Comparison of ENCODE assay signal across 8 mouse cellular contexts in genomic region chr8:94976651-94977417, GRCm38 (mm10). TPM values are rescaled to one million over a fixed set of nuclear protein-coding genes. Genes with fewer than 3 reads are reported as not detected.
DNase-seq lines count a peak whose midpoint lies in the region; ATAC-seq and TF ChIP-seq lines count a peak whose summit lies in the region.

No protein-coding gene starts in this region.

- no peaks in the 10 kb centered on the region for H3K36me3 ChIP-seq in liver, adult 2 months (ENCODE audit: control insufficient read depth, insufficient read depth, low read length)
- no peaks in the 10 kb centered on the region for H3K36me3 ChIP-seq in limb, embryonic 13.5 days
- no peaks in the 10 kb centered on the region for H3K36me3 ChIP-seq in midbrain, embryonic 15.5 days (replicated peaks)

- H3K4me2 ChIP-seq in limb, embryonic 13.5 days (replicated peaks) = peak overlapping the region; percentile 61
- peak overlapping the region; percentile 23 for H3K4me2 ChIP-seq in midbrain, embryonic 15.5 days

- no peak for TF ChIP-seq CTCF in liver, adult 2 months (IDR thresholded peaks at IDR 0.05; ENCODE audit: low read depth, low read length)

- H3K4me3 ChIP-seq in liver, adult 2 months (ENCODE audit: insufficient read depth, low read depth, low read length) = peak overlapping the region; percentile 46
- H3K4me3 ChIP-seq in limb, embryonic 13.5 days = peak overlapping the region; percentile 30
- H3K4me3 ChIP-seq in midbrain, embryonic 15.5 days = peak overlapping the region; percentile 2; the same call in 1 of the 2 replicates

- H3K9me3 ChIP-seq in limb, embryonic 13.5 days = no peaks in the 10 kb centered on the region
- H3K9me3 ChIP-seq in midbrain, embryonic 15.5 days = no peaks in the 10 kb centered on the region

- no peaks in the 10 kb centered on the region for H3K27me3 ChIP-seq in liver, adult 2 months (ENCODE audit: control insufficient read depth, insufficient read depth, low read length)
- peaks cover 25% of the 10 kb centered on the region for H3K27me3 ChIP-seq in limb, embryonic 13.5 days
- no peaks in the 10 kb centered on the region for H3K27me3 ChIP-seq in midbrain, embryonic 15.5 days (replicated peaks)

- 0 out of 2 replicates have a peak, but pooled peaks have one; percentile 9 for TF ChIP-seq POLR2A in liver, adult 2 months (IDR thresholded peaks at IDR 0.05; ENCODE audit: extremely low read depth, insufficient read depth, low read length)

- 14% methylated on average over 17 of the region's 17 CpGs for WGBS in liver, adult 2 months
- WGBS in limb, embryonic 13.5 days = 14% methylated on average over 17 of the region's 17 CpGs
- WGBS in midbrain, embryonic 15.5 days = 24% methylated on average over 17 of the region's 17 CpGs

- ATAC-seq in hematopoietic stem cell, adult 5-6 weeks (replicated peaks in 1 of 2; ENCODE audit: insufficient read depth in 1 of 2, low FRiP score in 2 of 2, low TSS enrichment in 1 of 2, low read depth in 1 of 2, poor library complexity in 2 of 2, severe bottlenecking in 2 of 2) = peak; percentile 39 to 42
- ATAC-seq in limb, embryonic 13.5 days (ENCODE audit: low FRiP score, low read depth) = peak; percentile 29; the same call in 1 of the 2 replicates
- ATAC-seq in midbrain, embryonic 15.5 days (replicated peaks) = 0 out of 2 replicates have a peak, but pooled peaks have one; percentile 19

- H3K79me2 ChIP-seq in liver, adult 2 months (ENCODE audit: control insufficient read depth, insufficient read depth, low read length) = no peaks in the 10 kb centered on the region

- H3K9ac ChIP-seq in liver, adult 2 months (ENCODE audit: low read depth, low read length) = no peak overlapping the region; the same call in 1 of the 2 replicates
- peak overlapping the region; percentile 59 for H3K9ac ChIP-seq in limb, embryonic 13.5 days
- H3K9ac ChIP-seq in midbrain, embryonic 15.5 days = no peak overlapping the region

- peak; percentile 26 for DNase-seq in liver, adult 2 months (ENCODE audit: extremely low read depth, low read depth, low spot score)
- no peak for DNase-seq in liver
- no peak for DNase-seq in testis, postnatal 14 days (ENCODE audit: low spot score)
- DNase-seq in retina, postnatal 1 day = no peak
- no peak for DNase-seq in left cerebral cortex, adult 18-20 months (ENCODE audit: low spot score in 2 of 2)

- no peak overlapping the region for H3K27ac ChIP-seq in liver, adult 2 months (replicated peaks; ENCODE audit: insufficient read depth, low read depth, low read length)
- H3K27ac ChIP-seq in limb, embryonic 13.5 days = no peak overlapping the region
- H3K27ac ChIP-seq in midbrain, embryonic 15.5 days = no peak overlapping the region

- H3K4me1 ChIP-seq in liver, adult 2 months (ENCODE audit: control insufficient read depth, insufficient read depth, low read length) = peaks cover 4% of the 10 kb centered on the region; the same call in 1 of the 2 replicates
- H3K4me1 ChIP-seq in limb, embryonic 13.5 days = peaks cover 20% of the 10 kb centered on the region
- peaks cover 28% of the 10 kb centered on the region for H3K4me1 ChIP-seq in midbrain, embryonic 15.5 days

RNA-seq across cellular contexts. Expression of gene Adgrg1, which starts 2.3 kb away (rescaled TPM):
- total RNA-seq in liver, adult 2 months (2014; rRNA removed) = 0.55 and 2.3 TPM in 2 replicates
- polyA plus RNA-seq in liver, adult 2 months (2012; rRNA removed) = 3.0 and 4.2 TPM in 2 replicates
- total RNA-seq in hematopoietic stem cell, adult 5-6 weeks (2017) = 565 and 601 TPM in 2 replicates
- polyA plus RNA-seq in limb, embryonic 13.5 days (2015; fragmentation: Nextera tagmentation; extraction: Ambion mirVana) = 7.9 and 8.7 TPM in 2 replicates
- 147 and 156 TPM in 2 replicates for polyA plus RNA-seq in midbrain, embryonic 15.5 days (2015; fragmentation: Nextera tagmentation; extraction: Ambion mirVana)
- total RNA-seq in left cerebral cortex, adult 18-20 months (2021) = 10 to 100 TPM; 81.2 to 81.3 TPM

RNA-seq across cellular contexts. Expression of gene Adgrg3, which starts 40.7 kb away (rescaled TPM):
- 3.0 and 5.0 TPM in 2 replicates for total RNA-seq in liver, adult 2 months (2014; rRNA removed)
- 4.4 and 8.5 TPM in 2 replicates for polyA plus RNA-seq in liver, adult 2 months (2012; rRNA removed)
- total RNA-seq in hematopoietic stem cell, adult 5-6 weeks (2017) = 114 and 161 TPM in 2 replicates
- 3.0 and 3.3 TPM in 2 replicates for polyA plus RNA-seq in limb, embryonic 13.5 days (2015; fragmentation: Nextera tagmentation; extraction: Ambion mirVana)
- polyA plus RNA-seq in midbrain, embryonic 15.5 days (2015; fragmentation: Nextera tagmentation; extraction: Ambion mirVana) = 0.88 and 1.3 TPM in 2 replicates
- total RNA-seq in left cerebral cortex, adult 18-20 months (2021) = under 1 TPM; 0.30 to 0.87 TPM

RNA-seq across cellular contexts. Expression of gene Adgrg5, which starts 53.3 kb away (rescaled TPM):
- 0.18 and 0.27 TPM in 2 replicates for total RNA-seq in liver, adult 2 months (2014; rRNA removed)
- polyA plus RNA-seq in liver, adult 2 months (2012; rRNA removed) = 0.58 and 0.77 TPM in 2 replicates
- total RNA-seq in hematopoietic stem cell, adult 5-6 weeks (2017) = 0.25 TPM in 1 of 2 replicates, not detected in the other
- 0.10 and 0.13 TPM in 2 replicates for polyA plus RNA-seq in limb, embryonic 13.5 days (2015; fragmentation: Nextera tagmentation; extraction: Ambion mirVana)
- 0.05 TPM in 1 of 2 replicates, not detected in the other for polyA plus RNA-seq in midbrain, embryonic 15.5 days (2015; fragmentation: Nextera tagmentation; extraction: Ambion mirVana)
- not detected for total RNA-seq in left cerebral cortex, adult 18-20 months (2021)

RNA-seq across cellular contexts. Expression of gene Ccdc102a, which starts 58.9 kb away (rescaled TPM):
- 0.46 and 0.94 TPM in 2 replicates for total RNA-seq in liver, adult 2 months (2014; rRNA removed)
- 0.90 and 1.2 TPM in 2 replicates for polyA plus RNA-seq in liver, adult 2 months (2012; rRNA removed)
- 3.4 and 4.9 TPM in 2 replicates for total RNA-seq in hematopoietic stem cell, adult 5-6 weeks (2017)
- 46.3 and 46.6 TPM in 2 replicates for polyA plus RNA-seq in limb, embryonic 13.5 days (2015; fragmentation: Nextera tagmentation; extraction: Ambion mirVana)
- polyA plus RNA-seq in midbrain, embryonic 15.5 days (2015; fragmentation: Nextera tagmentation; extraction: Ambion mirVana) = 4.9 and 6.0 TPM in 2 replicates
- total RNA-seq in left cerebral cortex, adult 18-20 months (2021) = 1 to 10 TPM; 1.5 to 1.9 TPM

Comparison
In these comparisons a context has a peak if more than half of its experiments do, and no peak if none do; other contexts are left out.
1. RNA of gene Adgrg1, which starts 2.3 kb away (total RNA-seq): 565 to 601 TPM in hematopoietic stem cell, adult 5-6 weeks and 81.2 to 81.3 TPM in left cerebral cortex, adult 18-20 months; 0.55 to 2.3 TPM in liver, adult 2 months; every median in the first group is over 10 times any median in the second.
2. RNA of gene Adgrg3, which starts 40.7 kb away (total RNA-seq): 114 to 161 TPM in hematopoietic stem cell, adult 5-6 weeks; 3.0 to 5.0 TPM in liver, adult 2 months and 0.30 to 0.87 TPM in left cerebral cortex, adult 18-20 months; every median in the first group is over 10 times any median in the second.
3. Peak in every context shown above with its lines, with median percentiles within 50 percentile points of each other: H3K4me3 ChIP-seq and ATAC-seq.